Mouse (Mus musculus): ENCODE measurements at regions not wholly inside any gene's neighbourhood (a gene's known extent, or its start where the extent isn't known, plus 50 kb on each side); places are given as distances from the start of the nearest gene placed in this dataset.
"Not testable (repeated sequence)": the region's sequence is repeated elsewhere in the genome, so short reads cannot be mapped to it uniquely, and the experiment has no call there.

GRCm38 (mm10) chr12:69524337-69525035 lies 58.3 kb downstream of the Vcpkmt start:
- no peak for ATAC-seq (replicated peaks; ENCODE audit: insufficient number of reproducible peaks, low FRiP score, low TSS enrichment, poor library complexity, severe bottlenecking)

GRCm38 (mm10) chr12:69519869-69520268 lies 63.0 kb downstream of the Vcpkmt start:
- no peak for ATAC-seq (replicated peaks; ENCODE audit: insufficient number of reproducible peaks, low FRiP score, low TSS enrichment, poor library complexity, severe bottlenecking)

GRCm38 (mm10) chr12:69519028-69519427 lies 63.8 kb downstream of the Vcpkmt start:
- no peak for ATAC-seq (replicated peaks; ENCODE audit: insufficient number of reproducible peaks, low FRiP score, low TSS enrichment, poor library complexity, severe bottlenecking)

GRCm38 (mm10) chr12:69517616-69518015 lies 65.2 kb downstream of the Vcpkmt start:
- ATAC-seq (replicated peaks; ENCODE audit: insufficient number of reproducible peaks, low FRiP score, low TSS enrichment, poor library complexity, severe bottlenecking): no peak

- ATAC-seq (replicated peaks; ENCODE audit: insufficient number of reproducible peaks, low FRiP score, low TSS enrichment, poor library complexity, severe bottlenecking): peak; percentile 82
These were observed 66.4 kb downstream of the Vcpkmt start for GRCm38 (mm10) chr12:69516314-69516916.

- ATAC-seq (replicated peaks; ENCODE audit: insufficient number of reproducible peaks, low FRiP score, low TSS enrichment, poor library complexity, severe bottlenecking): no peak
These were observed 67.0 kb downstream of the Vcpkmt start for GRCm38 (mm10) chr12:69515850-69516249.

- ATAC-seq (replicated peaks; ENCODE audit: insufficient number of reproducible peaks, low FRiP score, low TSS enrichment, poor library complexity, severe bottlenecking): no peak
These were observed 67.7 kb downstream of the Vcpkmt start for GRCm38 (mm10) chr12:69515117-69515516.

- peak; percentile 88 for ATAC-seq (replicated peaks; ENCODE audit: insufficient number of reproducible peaks, low FRiP score, low TSS enrichment, poor library complexity, severe bottlenecking)
These were observed 69.7 kb downstream of the Vcpkmt start for GRCm38 (mm10) chr12:69513166-69513565.

GRCm38 (mm10) chr12:69510736-69511135 lies 72.1 kb downstream of the Vcpkmt start:
- no peak for ATAC-seq (replicated peaks; ENCODE audit: insufficient number of reproducible peaks, low FRiP score, low TSS enrichment, poor library complexity, severe bottlenecking)

- ATAC-seq (replicated peaks; ENCODE audit: insufficient number of reproducible peaks, low FRiP score, low TSS enrichment, poor library complexity, severe bottlenecking): not testable (repeated sequence)
These were observed 73.6 kb downstream of the Vcpkmt start for GRCm38 (mm10) chr12:69509180-69509579.

GRCm38 (mm10) chr12:69507906-69508305 lies 74.9 kb downstream of the Vcpkmt start:
- no peak for ATAC-seq (replicated peaks; ENCODE audit: insufficient number of reproducible peaks, low FRiP score, low TSS enrichment, poor library complexity, severe bottlenecking)

- peak; percentile 73 for ATAC-seq (replicated peaks; ENCODE audit: insufficient number of reproducible peaks, low FRiP score, low TSS enrichment, poor library complexity, severe bottlenecking)
These were observed 75.5 kb downstream of the Vcpkmt start for GRCm38 (mm10) chr12:69507333-69507732.

- no peak for ATAC-seq (replicated peaks; ENCODE audit: insufficient number of reproducible peaks, low FRiP score, low TSS enrichment, poor library complexity, severe bottlenecking)
These were observed 80.1 kb downstream of the Vcpkmt start for GRCm38 (mm10) chr12:69502706-69503070.

- ATAC-seq (replicated peaks; ENCODE audit: insufficient number of reproducible peaks, low FRiP score, low TSS enrichment, poor library complexity, severe bottlenecking): peak; percentile 94
These were observed 80.8 kb downstream of the Vcpkmt start for GRCm38 (mm10) chr12:69501783-69502705.

GRCm38 (mm10) chr12:69501346-69501730 lies 81.5 kb downstream of the Vcpkmt start:
- ATAC-seq (replicated peaks; ENCODE audit: insufficient number of reproducible peaks, low FRiP score, low TSS enrichment, poor library complexity, severe bottlenecking): no peak

- ATAC-seq (replicated peaks; ENCODE audit: insufficient number of reproducible peaks, low FRiP score, low TSS enrichment, poor library complexity, severe bottlenecking): peak; percentile 57
These were observed 82.1 kb downstream of the Vcpkmt start for GRCm38 (mm10) chr12:69500600-69501345.

GRCm38 (mm10) chr12:69497121-69497520 lies 85.7 kb downstream of the Vcpkmt start:
- no peak for ATAC-seq (replicated peaks; ENCODE audit: insufficient number of reproducible peaks, low FRiP score, low TSS enrichment, poor library complexity, severe bottlenecking)

- ATAC-seq (replicated peaks; ENCODE audit: insufficient number of reproducible peaks, low FRiP score, low TSS enrichment, poor library complexity, severe bottlenecking): no peak
These were observed 86.4 kb downstream of the Vcpkmt start for GRCm38 (mm10) chr12:69496341-69496904.

- ATAC-seq (replicated peaks; ENCODE audit: insufficient number of reproducible peaks, low FRiP score, low TSS enrichment, poor library complexity, severe bottlenecking): no peak
These were observed 87.1 kb downstream of the Vcpkmt start for GRCm38 (mm10) chr12:69495776-69496175.
